Mouse (Mus musculus) myocyte (in vitro differentiated cells): ENCODE data around the gene Rbm10. TPM values are rescaled to one million over a fixed set of nuclear protein-coding genes. Genes with fewer than 3 reads are reported as not detected.

Experiments
- H3K27me3 ChIP-seq: one replicate; pipeline ENCODE4 v1.6.1; 2011; ENCODE audit not compliant: control insufficient read depth, insufficient read depth, insufficient read length
- H3K36me3 ChIP-seq: one replicate; pipeline ENCODE4 v1.6.1; 2011; ENCODE audit not compliant: control insufficient read depth, insufficient read depth
- H3K4me2 ChIP-seq: one replicate; pipeline ENCODE4 v1.6.1; 2011; ENCODE audit warnings: low read depth, control low read depth
- H3K4me3 ChIP-seq: one replicate; pipeline ENCODE4 v1.5.1; 2011; ENCODE audit warnings: mild to moderate bottlenecking, control low read depth, moderate library complexity
- H3K79me2 ChIP-seq: one replicate; pipeline ENCODE4 v1.6.1; 2011; ENCODE audit not compliant: control insufficient read depth, insufficient read depth
- H3ac ChIP-seq: one replicate; pipeline ENCODE4 v1.6.1; 2011; ENCODE audit not compliant: control insufficient read depth, insufficient read length
- CEBPB ChIP-seq: IDR thresholded peaks from 2 replicates; pipeline ENCODE4 v1.6.1; 2011; ENCODE audit warnings: mild to moderate bottlenecking, moderate library complexity; ENCODE audit not compliant: poor library complexity, insufficient read depth, severe bottlenecking
- E2F4 ChIP-seq: IDR thresholded peaks from one replicate; pipeline ENCODE4 v1.6.1; 2011; ENCODE audit warnings: mild to moderate bottlenecking, control low read depth, moderate library complexity; ENCODE audit not compliant: insufficient read depth
- MAX ChIP-seq: IDR thresholded peaks from one replicate; pipeline ENCODE4 v1.6.1; 2011; ENCODE audit warnings: low read depth, mild to moderate bottlenecking, control low read depth
- MYOD1 ChIP-seq, 3 experiments: IDR thresholded peaks; one replicate each; pipeline ENCODE4 v1.6.1; 2011; ENCODE audit warnings: control low read depth in 2 of 3, low read depth in 2 of 3, mild to moderate bottlenecking in 2 of 3, moderate library complexity in 1 of 3; ENCODE audit not compliant: insufficient read length in 2 of 3, control insufficient read depth in 1 of 3
- MYOG ChIP-seq, 3 experiments: IDR thresholded peaks; one replicate each; pipeline ENCODE4 v1.6.1; 2011; ENCODE audit warnings: control low read depth in 2 of 3, low read depth in 2 of 3, mild to moderate bottlenecking in 2 of 3; ENCODE audit not compliant: insufficient read length in 2 of 3, control insufficient read depth in 1 of 3, insufficient read depth in 1 of 3
- POLR2A ChIP-seq: IDR thresholded peaks from one replicate; pipeline ENCODE4 v1.6.1; 2011; ENCODE audit warnings: low read depth, mild to moderate bottlenecking, control low read depth, moderate library complexity; ENCODE audit not compliant: insufficient read length
- POLR2AphosphoS2 ChIP-seq: IDR thresholded peaks from one replicate; pipeline ENCODE4 v1.6.1; 2011; ENCODE audit warnings: low read depth, control low read depth; ENCODE audit not compliant: insufficient read length
- REST ChIP-seq: IDR thresholded peaks from one replicate; pipeline ENCODE4 v1.6.1; 2011; ENCODE audit warnings: mild to moderate bottlenecking, control low read depth, moderate library complexity; ENCODE audit not compliant: insufficient read depth, insufficient read length
- SRF ChIP-seq: IDR thresholded peaks from one replicate; pipeline ENCODE4 v1.6.1; 2011; ENCODE audit warnings: low read depth; ENCODE audit not compliant: control insufficient read depth, insufficient read length
- TCF12 ChIP-seq: IDR thresholded peaks from one replicate; pipeline ENCODE4 v1.6.1; 2011; ENCODE audit warnings: mild to moderate bottlenecking, control low read depth; ENCODE audit not compliant: poor library complexity, insufficient read depth, severe bottlenecking
- TCF3 ChIP-seq: IDR thresholded peaks from one replicate; pipeline ENCODE4 v1.6.1; 2011; ENCODE audit warnings: low read depth, control low read depth; ENCODE audit not compliant: insufficient read length
- USF1 ChIP-seq: IDR thresholded peaks from one replicate; pipeline ENCODE4 v1.6.1; 2011; ENCODE audit warnings: low read depth, mild to moderate bottlenecking, control low read depth, moderate library complexity
- polyA plus RNA-seq: library from polyadenylated mRNA; unstranded; fragments of >200 nt; fragmentation: generic; extraction: Trizol; gene quantifications from one replicate; pipeline ENCODE4 v1.2.1, GENCODE M21; 2012; ENCODE audit warnings: missing spikeins

Gene Rbm10
- polyA plus RNA-seq: 38.1 TPM

- Histone ChIP-seq H3ac (peak within 1 kb of the TSS; percentile 20), H3K27me3 (no peaks in the 10 kb centered on the region)
- TF ChIP-seq POLR2A (peak; percentile 41), POLR2AphosphoS2 (peak; percentile 43), TCF3 (no peak), MYOD1 (IDR thresholded peaks at IDR 0.05; ENCODE audit: control insufficient read depth in 1 of 3, insufficient read length in 2 of 3, low read depth in 2 of 3) (no peak)
Observed at GRCm38 (mm10) chrX:20617176-20617902, at the start of gene Rbm10, which contains the start of gene Ndufb11. Rbm10 (plus strand) TSS chrX:20617503. Ndufb11 (minus strand) TSS chrX:20617619.

DNA sequence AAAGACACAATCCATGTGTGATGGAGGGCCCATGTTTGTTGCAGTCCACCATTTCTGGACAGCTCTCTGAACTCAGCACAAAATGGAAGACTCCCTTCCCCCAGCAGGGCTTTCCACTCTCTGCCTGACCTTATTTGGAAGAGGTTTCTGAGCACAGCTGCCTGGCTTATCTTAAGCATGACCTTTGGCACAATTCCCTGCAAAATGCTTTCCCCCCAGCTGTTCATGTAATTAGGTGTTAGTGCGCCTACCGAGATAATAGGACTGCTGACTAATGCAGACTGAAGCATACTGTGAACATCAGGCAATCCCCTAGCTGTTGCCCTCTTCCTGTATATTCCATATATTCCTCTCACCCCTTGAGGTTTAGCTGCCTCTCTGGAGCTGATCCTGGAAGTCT is 46.3 kb upstream of the Rbm10 start:
- Histone ChIP-seq H3K27me3 (no peaks in the 10 kb centered on the region), H3ac (no peak overlapping the region), H3K4me3 (no peak overlapping the region), H3K79me2 (no peaks in the 10 kb centered on the region), H3K36me3 (no peaks in the 10 kb centered on the region), H3K4me2 (no peak overlapping the region)
- TF ChIP-seq MAX (no peak), MYOG (IDR thresholded peaks at IDR 0.05; ENCODE audit: control insufficient read depth in 1 of 3, insufficient read depth in 1 of 3, insufficient read length in 2 of 3, low read depth in 2 of 3) (peak in 1 of 3 experiments; percentile 8), MYOD1 (IDR thresholded peaks at IDR 0.05; ENCODE audit: control insufficient read depth in 1 of 3, insufficient read length in 2 of 3, low read depth in 2 of 3) (peak in 2 of 3 experiments; percentile 15 to 46), SRF (peak; percentile 90), TCF12 (no peak), POLR2A (no peak), E2F4 (no peak)

More at GRCm38 (mm10) chrX:20617176-20617902, at the start of gene Rbm10, which contains the start of gene Ndufb11:
- Histone ChIP-seq H3K36me3 (peaks cover 3% of the 10 kb centered on the region), H3K79me2 (peaks cover 41% of the 10 kb centered on the region), H3K4me3 (peak within 1 kb of the TSS; percentile 77), H3K4me2 (peak within 1 kb of the TSS; percentile 80)

DNA sequence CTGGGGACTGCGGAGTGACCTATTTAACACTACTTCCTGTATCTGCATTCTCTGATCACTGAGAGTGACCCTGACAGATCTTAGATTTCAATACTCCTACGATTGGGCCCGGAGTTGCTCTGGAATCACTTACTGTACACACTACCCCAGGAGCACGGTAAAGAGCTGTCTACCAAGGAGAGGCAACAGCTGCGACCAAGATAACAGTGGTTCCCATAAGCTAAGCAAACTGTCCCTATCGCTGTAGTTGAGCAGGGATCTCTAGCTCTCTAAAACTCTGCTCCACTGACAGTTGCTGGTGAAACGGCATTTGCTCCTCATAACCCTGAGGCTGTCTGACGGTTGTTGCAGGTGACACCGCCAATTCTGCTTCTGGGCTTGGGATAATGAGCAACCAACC is 44.6 kb upstream of the Rbm10 start:
- Histone ChIP-seq H3K27me3 (no peaks in the 10 kb centered on the region), H3K4me3 (no peak overlapping the region), H3K36me3 (no peaks in the 10 kb centered on the region), H3ac (no peak overlapping the region), H3K4me2 (no peak overlapping the region), H3K79me2 (no peaks in the 10 kb centered on the region)
- peak in 1 of 3 experiments; percentile 28 for TF ChIP-seq MYOD1 (IDR thresholded peaks at IDR 0.05; ENCODE audit: control insufficient read depth in 1 of 3, insufficient read length in 2 of 3, low read depth in 2 of 3)
- no peak for TF ChIP-seq POLR2AphosphoS2
- no peak for TF ChIP-seq CEBPB
- TF ChIP-seq REST: no peak

DNA sequence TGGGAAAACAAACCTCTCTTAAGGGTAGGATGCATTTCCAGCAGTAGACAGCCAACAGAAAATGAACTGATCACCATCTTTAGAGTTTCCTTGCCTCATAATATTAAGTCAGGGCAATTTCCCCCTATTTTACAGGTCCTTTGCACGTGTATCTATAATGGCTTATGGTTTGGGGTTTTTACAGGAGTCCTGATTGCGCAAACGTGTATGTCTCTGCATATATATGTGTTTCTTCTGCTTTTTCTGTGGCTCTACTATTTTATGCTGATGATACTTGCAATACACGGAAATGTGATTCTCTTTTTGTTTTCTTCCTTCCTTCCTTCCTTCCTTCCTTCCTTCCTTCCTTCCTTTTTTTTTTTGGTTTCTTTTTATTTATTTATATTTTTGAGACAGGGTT is 43.4 kb upstream of the Rbm10 start:
- TF ChIP-seq E2F4 (no peak), MYOD1 (IDR thresholded peaks at IDR 0.05; ENCODE audit: control insufficient read depth in 1 of 3, insufficient read length in 2 of 3, low read depth in 2 of 3) (no peak), USF1 (no peak), CEBPB (no peak), TCF3 (no peak), SRF (no peak), REST (no peak), MAX (no peak), TCF12 (no peak), MYOG (IDR thresholded peaks at IDR 0.05; ENCODE audit: control insufficient read depth in 1 of 3, insufficient read depth in 1 of 3, insufficient read length in 2 of 3, low read depth in 2 of 3) (no peak), POLR2AphosphoS2 (no peak), POLR2A (no peak)
- Histone ChIP-seq H3K4me2 (no peak overlapping the region), H3K79me2 (no peaks in the 10 kb centered on the region), H3ac (no peak overlapping the region), H3K36me3 (no peaks in the 10 kb centered on the region), H3K4me3 (no peak overlapping the region), H3K27me3 (no peaks in the 10 kb centered on the region)

- Histone ChIP-seq H3K36me3 (no peaks in the 10 kb centered on the region), H3K4me3 (no peak overlapping the region), H3K27me3 (no peaks in the 10 kb centered on the region), H3K79me2 (no peaks in the 10 kb centered on the region), H3ac (no peak overlapping the region), H3K4me2 (no peak overlapping the region)
- TF ChIP-seq CEBPB (no peak), SRF (no peak), USF1 (no peak), E2F4 (no peak), MYOD1 (IDR thresholded peaks at IDR 0.05; ENCODE audit: control insufficient read depth in 1 of 3, insufficient read length in 2 of 3, low read depth in 2 of 3) (no peak), TCF3 (no peak), MAX (no peak), TCF12 (no peak), MYOG (IDR thresholded peaks at IDR 0.05; ENCODE audit: control insufficient read depth in 1 of 3, insufficient read depth in 1 of 3, insufficient read length in 2 of 3, low read depth in 2 of 3) (no peak), POLR2AphosphoS2 (no peak), POLR2A (no peak), REST (no peak)
Observed at GRCm38 (mm10) chrX:20587968-20588367, 29.3 kb upstream of the Rbm10 start.
